Mouse (Mus musculus) intestine, embryonic 16.5 days (tissue): ENCODE data around the gene Rxrb. TPM values are rescaled to one million over a fixed set of nuclear protein-coding genes. Genes with fewer than 3 reads are reported as not detected.

ENCODE experiments used
- ATAC-seq: fragments of 200-750 bp; cut with Nextera tagmentation; 2 replicates; pipeline ENCODE4 v1.8.0; 2017; ENCODE audit warnings: moderate TSS enrichment, moderate library complexity
- H3K27ac ChIP-seq: fragments of 300-500 bp; sonication (generic); 2 replicates; pipeline ENCODE4 v1.5.1; 2014; ENCODE audit warnings: mild to moderate bottlenecking, low read length
- H3K27me3 ChIP-seq: fragments of 300-500 bp; sonication (generic); replicated peaks from 2 replicates; pipeline ENCODE4 v1.6.1; 2014; ENCODE audit warnings: low read length, control low read depth, mixed read lengths; ENCODE audit not compliant: control insufficient read depth, insufficient read depth
- H3K36me3 ChIP-seq: fragments of 300-500 bp; sonication (generic); 2 replicates; pipeline ENCODE4 v1.6.1; 2014; ENCODE audit warnings: low read length, control low read depth; ENCODE audit not compliant: control insufficient read depth, insufficient read depth
- H3K4me1 ChIP-seq: fragments of 300-500 bp; sonication (generic); 2 replicates; pipeline ENCODE4 v1.6.1; 2014; ENCODE audit warnings: low read length, control low read depth, mixed read lengths; ENCODE audit not compliant: control insufficient read depth, insufficient read depth
- H3K4me2 ChIP-seq: fragments of 300-500 bp; sonication (generic); 2 replicates; pipeline ENCODE4 v1.6.1; 2014; ENCODE audit warnings: low read depth, low read length, control low read depth
- H3K4me3 ChIP-seq: fragments of 300-500 bp; sonication (generic); 2 replicates; pipeline ENCODE4 v1.5.1; 2014; ENCODE audit warnings: mild to moderate bottlenecking, low read length
- H3K9ac ChIP-seq: fragments of 300-500 bp; sonication (generic); 2 replicates; pipeline ENCODE4 v1.6.1; 2014; ENCODE audit warnings: low read depth, low read length
- H3K9me3 ChIP-seq: fragments of 300-500 bp; sonication (generic); 2 replicates; pipeline ENCODE4 v1.6.1; 2016; ENCODE audit warnings: low read length, control low read depth; ENCODE audit not compliant: control insufficient read depth
- WGBS: fragments of 180-500 bp; shearing (Covaris S2); extraction: QIAGEN DNeasy Blood & Tissue Kit; methylation state at CpG from one replicate; pipeline ENCODE4 v1.1.7; 2014; 5-methylcytosine and 5-hydroxymethylcytosine counted together
- polyA plus RNA-seq: library from polyadenylated mRNA; unstranded; fragments of >200 nt; fragmentation: Nextera tagmentation; extraction: Ambion mirVana; gene quantifications from 2 replicates; pipeline ENCODE4 v1.2.1, GENCODE M21; 2015

Gene Rxrb
- polyA plus RNA-seq, 1 experiment from 2014 or later = 38.4 TPM

DNA sequence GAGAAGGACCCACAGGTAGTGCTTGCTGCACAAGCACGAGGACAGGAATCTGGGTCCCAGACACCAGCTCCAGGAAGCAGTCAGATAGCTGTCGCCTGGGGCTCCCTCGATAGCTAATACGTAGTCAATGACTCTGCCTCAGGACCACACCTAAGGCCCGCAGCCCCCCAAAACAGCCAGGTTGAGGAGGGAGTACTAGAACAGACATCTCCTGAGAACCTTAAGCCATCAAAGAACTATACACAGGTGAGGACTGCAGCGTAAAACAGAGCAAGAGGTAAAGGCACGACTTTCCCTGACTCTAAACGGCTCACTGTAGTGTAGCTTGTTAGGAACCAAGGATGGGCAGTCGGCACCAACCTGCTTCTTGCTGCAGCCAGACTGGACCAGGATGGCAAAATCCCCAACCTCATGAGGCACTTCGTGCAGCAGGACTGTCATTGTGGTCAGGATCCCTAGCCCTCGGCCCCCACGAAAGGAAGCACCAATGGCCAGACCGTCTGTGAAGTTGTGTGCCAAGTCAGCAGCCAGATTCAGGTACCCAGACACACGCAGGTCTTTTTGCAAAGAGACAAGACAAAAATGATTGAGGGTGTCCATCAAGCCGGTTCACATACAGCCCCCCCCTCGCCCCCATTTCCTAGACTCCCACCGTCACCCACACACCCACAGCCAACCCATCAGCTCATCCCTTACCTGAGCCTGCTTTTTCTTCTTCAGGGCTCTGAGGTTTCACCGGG is 2.3 kb upstream of the Rxrb start:
- Histone ChIP-seq H3K4me3 (peak overlapping the region; percentile 79), H3K9ac (peak overlapping the region; percentile 94; the same call in 1 of the 2 replicates), H3K9me3 (no peaks in the 10 kb centered on the region), H3K4me1 (peaks cover 56% of the 10 kb centered on the region), H3K36me3 (peaks cover 18% of the 10 kb centered on the region; the same call in 1 of the 2 replicates), H3K27ac (no peak overlapping the region), H3K4me2 (peak overlapping the region; percentile 94; the same call in 1 of the 2 replicates), H3K27me3 (no peaks in the 10 kb centered on the region)
- 90% methylated on average over 18 of the region's 18 CpGs for WGBS
- no peak for ATAC-seq

DNA sequence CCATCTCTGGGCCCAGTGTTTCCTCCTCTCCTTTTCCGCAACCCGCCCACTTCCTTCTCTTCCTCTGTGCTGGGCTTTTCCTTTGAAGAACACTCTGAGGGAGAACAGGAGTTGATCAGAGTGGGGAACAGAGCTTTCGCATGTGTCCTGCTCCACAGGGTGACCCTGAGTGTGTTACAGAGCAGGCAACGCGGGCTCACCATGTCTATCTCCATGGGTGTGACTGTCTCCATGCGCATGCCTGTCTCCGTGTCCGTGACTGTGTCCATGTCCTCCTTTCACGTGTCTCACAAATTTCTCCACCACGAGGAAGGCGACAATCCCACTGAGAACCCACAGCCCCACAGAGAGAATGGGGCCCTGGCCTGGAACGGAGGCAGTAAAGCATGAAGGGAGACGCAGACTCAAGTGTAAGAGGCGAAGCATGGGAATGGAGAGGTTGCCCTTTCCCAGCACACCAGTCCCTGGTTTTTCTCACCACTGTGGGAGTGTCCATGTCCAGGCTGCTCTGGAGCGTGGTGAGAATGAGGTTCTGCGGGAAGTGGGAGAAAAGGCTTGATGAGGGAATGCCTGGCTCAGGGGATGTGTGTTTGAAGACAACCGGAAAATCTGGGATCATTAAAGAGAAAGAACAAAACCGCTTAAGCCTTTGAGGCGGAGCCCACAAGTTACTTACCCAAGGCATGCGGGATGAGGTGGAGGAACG is 1.6 kb upstream of the Rxrb start:
- H3K27me3 ChIP-seq = no peaks in the 10 kb centered on the region
- no peaks in the 10 kb centered on the region for H3K9me3 ChIP-seq
- WGBS = 71% methylated on average over 21 of the region's 21 CpGs
- H3K27ac ChIP-seq = peak overlapping the region; percentile 83; the same call in 1 of the 2 replicates
- ATAC-seq = no peak
- peak overlapping the region; percentile 94 for H3K4me2 ChIP-seq
- H3K4me3 ChIP-seq = peak overlapping the region; percentile 79
- peaks cover 56% of the 10 kb centered on the region for H3K4me1 ChIP-seq
- H3K36me3 ChIP-seq = peaks cover 19% of the 10 kb centered on the region; the same call in 1 of the 2 replicates
- peak overlapping the region; percentile 94 for H3K9ac ChIP-seq

DNA sequence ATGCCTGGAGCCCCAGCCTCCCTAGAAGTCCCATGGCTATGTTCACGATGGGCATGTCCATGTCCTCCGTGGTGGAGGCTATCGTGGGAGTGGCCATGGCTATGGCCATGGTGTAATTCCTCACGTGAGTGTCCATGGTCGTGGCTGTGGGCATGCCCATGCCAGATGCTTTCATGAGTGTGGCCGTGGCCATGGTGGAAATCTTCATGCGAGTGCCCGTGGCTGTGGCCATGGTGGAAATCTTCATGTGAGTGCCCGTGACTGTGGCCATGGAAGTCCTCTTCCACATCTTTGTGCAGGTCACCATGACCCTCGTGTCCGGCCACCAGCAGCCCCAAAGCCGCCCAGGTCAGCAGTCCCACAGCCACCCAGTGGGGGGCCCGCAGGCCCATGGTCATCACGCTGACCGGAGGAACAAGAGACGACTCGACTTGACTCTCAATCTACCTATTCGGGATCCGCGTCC is 718 bp upstream of the Rxrb start:
- Histone ChIP-seq H3K27me3 (no peaks in the 10 kb centered on the region), H3K4me2 (peak overlapping the region; percentile 94), H3K9ac (peak overlapping the region; percentile 94), H3K4me3 (peak overlapping the region; percentile 79), H3K9me3 (no peaks in the 10 kb centered on the region), H3K4me1 (peaks cover 48% of the 10 kb centered on the region), H3K36me3 (peaks cover 20% of the 10 kb centered on the region), H3K27ac (peak overlapping the region; percentile 83)
- ATAC-seq = peak; percentile 2; the same call in 1 of the 2 replicates
- 4% methylated on average over 20 of the region's 20 CpGs for WGBS

DNA sequence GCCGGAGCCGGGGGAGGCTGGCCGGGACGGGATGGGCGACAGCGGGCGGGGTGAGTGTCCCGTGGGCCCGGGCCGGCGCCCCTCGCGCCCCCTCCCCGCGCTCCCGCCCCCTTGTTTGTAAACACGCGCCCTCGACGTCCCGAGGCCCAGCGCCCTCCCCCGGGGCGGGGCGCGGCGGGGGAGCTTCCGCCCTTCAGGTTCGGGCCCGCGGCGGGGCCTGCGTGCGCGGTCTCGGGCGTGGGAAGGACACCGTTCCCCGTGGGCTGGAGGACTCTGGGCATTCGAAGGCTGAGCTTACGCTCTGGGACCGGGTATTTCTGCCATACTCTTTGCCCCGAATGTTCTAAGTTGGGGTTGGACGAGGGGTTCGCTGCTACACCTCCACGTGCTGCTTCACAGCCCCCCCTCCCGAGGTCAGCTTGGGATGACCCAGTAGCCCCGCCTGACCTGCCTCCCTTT is 591 bp downstream of the Rxrb start:
- Histone ChIP-seq H3K36me3 (peaks cover 30% of the 10 kb centered on the region), H3K27me3 (no peaks in the 10 kb centered on the region)
- ATAC-seq = peak; percentile 21

GRCm38 (mm10) chr17:34032806-34033205 is 1.2 kb downstream of the Rxrb start:
- Histone ChIP-seq H3K4me2 (peak overlapping the region; percentile 88), H3K9me3 (no peaks in the 10 kb centered on the region), H3K4me3 (peak overlapping the region; percentile 79), H3K9ac (peak overlapping the region; percentile 94), H3K4me1 (peaks cover 33% of the 10 kb centered on the region), H3K36me3 (peaks cover 34% of the 10 kb centered on the region), H3K27ac (peak overlapping the region; percentile 98), H3K27me3 (no peaks in the 10 kb centered on the region)
- WGBS = 49% methylated on average over 9 of the region's 9 CpGs
- no peak for ATAC-seq

More for the DNA sequence above, 591 bp downstream of the Rxrb start:
- peak overlapping the region; percentile 88 for H3K4me2 ChIP-seq
- 0% methylated on average over 44 of the region's 48 CpGs for WGBS
- peak overlapping the region; percentile 79 for H3K4me3 ChIP-seq
- H3K4me1 ChIP-seq = peaks cover 36% of the 10 kb centered on the region
- peak overlapping the region; percentile 98 for H3K27ac ChIP-seq
- peak overlapping the region; percentile 94 for H3K9ac ChIP-seq
- H3K9me3 ChIP-seq = no peaks in the 10 kb centered on the region

- no peak for ATAC-seq
- H3K4me2 ChIP-seq = 0 out of 2 replicates have a peak overlapping the region, but pooled peaks have one; percentile 88
- H3K4me1 ChIP-seq = peaks cover 32% of the 10 kb centered on the region
- no peaks in the 10 kb centered on the region for H3K9me3 ChIP-seq
- 0 out of 2 replicates have a peak, but pooled peaks cover 1% of the 10 kb centered on the region for H3K27me3 ChIP-seq
- peak overlapping the region; percentile 94; the same call in 1 of the 2 replicates for H3K9ac ChIP-seq
- peak overlapping the region; percentile 79 for H3K4me3 ChIP-seq
- H3K27ac ChIP-seq = no peak overlapping the region; the same call in 1 of the 2 replicates
- H3K36me3 ChIP-seq = peaks cover 32% of the 10 kb centered on the region
- WGBS = 93% methylated on average over 9 of the region's 9 CpGs
Measured at GRCm38 (mm10) chr17:34033441-34033840, 1.8 kb downstream of the Rxrb start.

- 75% methylated on average over 10 of the region's 10 CpGs for WGBS
Measured at GRCm38 (mm10) chr17:34034064-34034463, 2.5 kb downstream of the Rxrb start.

GRCm38 (mm10) chr17:34035517-34035916 is 3.9 kb downstream of the Rxrb start:
- Histone ChIP-seq H3K9me3 (no peaks in the 10 kb centered on the region), H3K27me3 (0 out of 2 replicates have a peak, but pooled peaks cover 2% of the 10 kb centered on the region), H3K4me1 (peaks cover 24% of the 10 kb centered on the region), H3K27ac (no peak overlapping the region), H3K9ac (no peak overlapping the region), H3K4me3 (no peak overlapping the region), H3K4me2 (no peak overlapping the region), H3K36me3 (peaks cover 21% of the 10 kb centered on the region)
- WGBS = 92% methylated on average over 8 of the region's 9 CpGs
- no peak for ATAC-seq

More at GRCm38 (mm10) chr17:34034064-34034463, 2.5 kb downstream of the Rxrb start:
- no peak overlapping the region for H3K4me3 ChIP-seq
- no peak overlapping the region for H3K27ac ChIP-seq
- no peaks in the 10 kb centered on the region for H3K9me3 ChIP-seq
- peaks cover 32% of the 10 kb centered on the region for H3K4me1 ChIP-seq
- peaks cover 25% of the 10 kb centered on the region for H3K36me3 ChIP-seq
- ATAC-seq = no peak
- H3K27me3 ChIP-seq = 0 out of 2 replicates have a peak, but pooled peaks cover 2% of the 10 kb centered on the region
- no peak overlapping the region for H3K4me2 ChIP-seq
- no peak overlapping the region for H3K9ac ChIP-seq

DNA sequence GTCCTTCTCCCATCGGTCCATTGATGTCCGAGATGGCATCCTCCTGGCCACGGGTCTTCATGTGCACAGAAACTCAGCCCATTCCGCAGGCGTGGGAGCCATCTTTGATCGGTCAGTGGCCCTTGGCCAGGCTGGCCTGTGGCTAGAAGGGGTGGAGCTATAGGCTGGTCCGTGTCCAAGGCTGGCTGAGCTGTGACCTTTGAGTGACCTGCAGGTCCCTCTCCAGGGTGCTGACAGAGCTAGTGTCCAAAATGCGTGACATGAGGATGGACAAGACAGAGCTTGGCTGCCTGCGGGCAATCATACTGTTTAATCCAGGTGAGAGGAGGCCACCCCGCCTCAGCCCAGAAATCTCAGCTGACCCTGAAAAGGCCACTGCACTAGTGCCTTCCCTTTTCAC is 5.0 kb downstream of the Rxrb start:
- no peak for ATAC-seq
- no peak overlapping the region for H3K4me3 ChIP-seq
- no peaks in the 10 kb centered on the region for H3K9me3 ChIP-seq
- no peak overlapping the region for H3K9ac ChIP-seq
- 80% methylated on average over 10 of the region's 10 CpGs for WGBS
- peaks cover 21% of the 10 kb centered on the region for H3K36me3 ChIP-seq
- H3K27me3 ChIP-seq = 0 out of 2 replicates have a peak, but pooled peaks cover 2% of the 10 kb centered on the region
- peaks cover 24% of the 10 kb centered on the region for H3K4me1 ChIP-seq
- no peak overlapping the region for H3K27ac ChIP-seq
- H3K4me2 ChIP-seq = no peak overlapping the region
